Mouse (Mus musculus) liver, embryonic 16.5 days (tissue): ENCODE results near the gene Wdr95. TPM values are rescaled to one million over a fixed set of nuclear protein-coding genes. Genes with fewer than 3 reads are reported as not detected.

Source experiments
- ATAC-seq: fragments of 200-750 bp; cut with Nextera tagmentation; 2 replicates; pipeline ENCODE4 v1.8.0; 2017; ENCODE audit warnings: low read depth, mild to moderate bottlenecking, moderate number of reproducible peaks, moderate library complexity
- H3K27ac ChIP-seq: fragments of 300-500 bp; sonication (generic); 2 replicates; pipeline ENCODE4 v1.5.1; 2014; ENCODE audit warnings: mild to moderate bottlenecking, low read length
- H3K27me3 ChIP-seq: fragments of 300-500 bp; sonication (generic); 2 replicates; pipeline ENCODE4 v1.6.1; 2014; ENCODE audit warnings: low read depth, low read length, mixed read lengths; ENCODE audit not compliant: control insufficient read depth, insufficient read depth
- H3K36me3 ChIP-seq: fragments of 300-500 bp; sonication (generic); 2 replicates; pipeline ENCODE4 v1.6.1; 2014; ENCODE audit warnings: mild to moderate bottlenecking; ENCODE audit not compliant: control insufficient read depth, insufficient read depth
- H3K4me1 ChIP-seq: fragments of 300-500 bp; sonication (generic); 2 replicates; pipeline ENCODE4 v1.6.1; 2014; ENCODE audit warnings: low read depth, low read length, mixed read lengths; ENCODE audit not compliant: control insufficient read depth
- H3K4me2 ChIP-seq: fragments of 300-500 bp; sonication (generic); 2 replicates; pipeline ENCODE4 v1.6.1; 2014; ENCODE audit warnings: low read depth, low read length, mixed read lengths
- H3K4me3 ChIP-seq: fragments of 300-500 bp; sonication (generic); 2 replicates; pipeline ENCODE4 v1.5.1; 2014; ENCODE audit warnings: low read depth, mild to moderate bottlenecking, low read length
- H3K9ac ChIP-seq: fragments of 300-500 bp; sonication (generic); 2 replicates; pipeline ENCODE4 v1.6.1; 2014; ENCODE audit warnings: low read depth, low read length
- H3K9me3 ChIP-seq: fragments of 300-500 bp; sonication (generic); replicated peaks from 2 replicates; pipeline ENCODE4 v1.6.1; 2016; ENCODE audit warnings: low read length; ENCODE audit not compliant: control insufficient read depth
- WGBS: fragments of 180-500 bp; shearing (Covaris S2); extraction: QIAGEN DNeasy Blood & Tissue Kit; methylation state at CpG from one replicate; pipeline ENCODE4 v1.1.7; 2014; ENCODE audit not compliant: insufficient replicate concordance; 5-methylcytosine and 5-hydroxymethylcytosine counted together
- polyA plus RNA-seq: library from polyadenylated mRNA; unstranded; fragments of >200 nt; fragmentation: Nextera tagmentation; extraction: Ambion mirVana; gene quantifications from 2 replicates; pipeline ENCODE4 v1.2.1, GENCODE M21; 2015

The Wdr95 gene
- not detected in 2 replicates for polyA plus RNA-seq

DNA sequence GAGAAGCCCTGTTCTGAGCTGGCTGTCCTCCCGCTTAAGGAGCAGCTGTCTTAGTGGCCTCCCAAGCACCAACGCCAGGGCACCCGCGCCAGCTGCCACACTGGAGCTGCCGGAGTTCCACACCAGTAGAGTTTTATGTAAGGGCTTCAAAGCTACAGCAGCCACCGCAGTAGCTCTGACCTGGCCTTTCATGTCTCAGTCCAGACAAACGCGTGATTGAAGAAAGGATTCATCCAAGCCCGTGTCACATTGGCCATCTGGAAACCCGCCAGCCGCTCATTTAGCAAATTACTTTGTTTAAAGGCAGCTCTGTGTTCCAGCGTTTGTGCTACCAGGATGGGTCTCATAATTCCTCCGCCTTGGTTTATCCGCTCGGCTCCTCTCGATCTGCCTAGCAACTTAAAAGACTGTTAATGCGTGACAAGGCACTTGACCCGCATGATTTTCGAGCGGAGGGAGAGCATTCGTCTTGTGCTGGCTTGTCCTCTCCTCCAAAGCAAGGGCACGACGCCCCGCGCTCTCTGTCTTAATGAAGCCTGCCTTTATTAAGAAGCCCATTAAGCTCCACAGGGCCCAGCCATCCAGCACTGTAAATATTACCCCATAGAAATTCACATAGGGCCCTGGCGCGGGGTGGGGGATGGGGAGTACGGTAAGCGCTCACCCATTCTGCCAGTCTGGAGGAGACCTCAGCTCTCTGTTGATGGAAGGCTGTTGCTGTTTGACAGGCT, at the start of gene Wdr95:
TSS of gene Wdr95 (plus strand) at position 681 of the 731 bp plus-strand sequence.
- Histone ChIP-seq H3K27ac (no peak within 1 kb of the TSS), H3K4me3 (no peak within 1 kb of the TSS), H3K4me2 (no peak within 1 kb of the TSS), H3K9ac (no peak within 1 kb of the TSS), H3K36me3 (no peaks in the 10 kb centered on the region), H3K9me3 (no peaks in the 10 kb centered on the region), H3K4me1 (no peaks in the 10 kb centered on the region), H3K27me3 (no peaks in the 10 kb centered on the region)
- 56% methylated on average over 29 of the region's 29 CpGs for WGBS
- no peak for ATAC-seq

DNA sequence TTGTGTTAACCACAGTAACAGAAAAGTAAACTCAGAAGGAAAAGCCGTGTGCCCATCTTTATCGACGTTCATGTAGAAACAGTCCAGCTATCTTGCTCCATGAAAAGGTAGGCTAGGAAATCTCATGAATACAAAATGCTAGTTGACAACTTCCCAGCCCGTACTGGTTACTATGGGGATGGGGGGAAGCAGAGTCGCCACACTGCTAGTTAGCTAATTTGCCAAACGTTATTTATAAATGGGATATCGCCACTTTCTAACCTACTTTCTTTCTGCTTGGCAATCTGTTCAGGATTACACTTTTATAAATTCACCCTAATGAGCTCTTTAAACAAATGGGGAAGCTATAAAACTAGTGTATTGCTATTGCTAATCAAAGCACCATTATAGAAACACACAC, 46.6 kb upstream of the Wdr95 start:
- H3K27me3 ChIP-seq, result no peaks in the 10 kb centered on the region
- 77% methylated on average over 7 of the region's 7 CpGs for WGBS

DNA sequence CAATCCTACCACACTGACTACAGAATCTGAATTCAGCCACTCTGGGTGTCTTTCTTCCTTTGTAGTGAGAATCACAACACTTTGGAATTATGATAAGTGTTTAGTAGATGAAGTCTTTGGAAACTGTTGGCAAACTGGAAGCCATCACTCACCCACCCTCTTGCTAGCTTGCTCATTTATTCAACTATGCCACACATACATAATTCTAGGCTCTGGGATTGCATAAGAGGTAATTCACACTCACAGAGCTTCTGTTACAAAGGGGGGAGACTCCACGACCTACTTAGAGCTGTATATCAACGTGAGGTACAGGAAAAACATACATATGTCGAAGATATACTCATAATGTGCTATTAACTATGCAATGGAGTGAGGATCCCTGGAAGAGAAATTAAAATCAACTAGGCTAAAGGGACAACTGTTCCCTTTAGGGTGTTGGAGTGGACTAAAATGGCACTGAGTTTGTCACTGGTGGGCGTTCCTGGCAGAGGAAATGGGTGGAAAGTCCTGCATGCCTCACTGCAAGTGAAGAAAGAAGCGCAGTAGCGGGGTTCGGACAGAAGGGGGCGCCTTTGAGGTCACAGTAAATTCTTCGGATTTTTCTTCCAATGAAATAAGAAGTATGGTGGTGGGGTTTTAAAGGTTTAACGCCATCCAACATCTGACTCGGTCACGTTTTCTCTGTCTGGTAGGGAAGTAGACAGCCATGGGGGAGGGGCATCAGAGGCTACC, 45.0 kb upstream of the Wdr95 start:
- no peak for ATAC-seq
- 46% methylated on average over 12 of the region's 12 CpGs for WGBS
- Histone ChIP-seq H3K36me3 (no peaks in the 10 kb centered on the region), H3K9me3 (no peaks in the 10 kb centered on the region), H3K27ac (no peak overlapping the region), H3K27me3 (no peaks in the 10 kb centered on the region), H3K4me1 (no peaks in the 10 kb centered on the region), H3K4me3 (no peak overlapping the region), H3K9ac (no peak overlapping the region), H3K4me2 (no peak overlapping the region)

More for the DNA sequence above, 46.6 kb upstream of the Wdr95 start:
- Histone ChIP-seq H3K4me3 (no peak overlapping the region), H3K36me3 (no peaks in the 10 kb centered on the region), H3K9ac (no peak overlapping the region), H3K4me2 (no peak overlapping the region), H3K27ac (no peak overlapping the region), H3K4me1 (no peaks in the 10 kb centered on the region), H3K9me3 (no peaks in the 10 kb centered on the region)
- ATAC-seq, result no peak

DNA sequence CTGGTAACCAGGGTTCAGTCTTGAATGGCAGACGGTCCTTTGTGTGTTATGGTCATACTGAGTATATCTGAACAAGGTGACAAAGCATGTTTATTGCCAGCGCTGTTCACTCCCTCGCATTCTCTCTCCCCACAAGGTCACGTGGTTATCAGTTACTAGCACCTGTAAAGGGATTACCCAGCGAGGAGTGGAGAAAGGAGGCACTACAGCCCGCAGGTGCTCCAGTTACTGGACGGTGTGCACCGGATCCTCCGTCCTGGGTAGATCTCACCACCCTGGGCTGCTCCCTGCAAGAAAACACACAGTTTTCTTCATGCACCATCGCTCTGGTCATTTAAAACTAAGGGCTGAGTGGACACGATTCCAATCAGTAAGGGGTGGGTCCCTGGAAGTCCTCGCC, 44.2 kb upstream of the Wdr95 start:
- Histone ChIP-seq H3K4me3 (no peak overlapping the region), H3K4me1 (no peaks in the 10 kb centered on the region), H3K27me3 (no peaks in the 10 kb centered on the region), H3K9ac (no peak overlapping the region), H3K36me3 (no peaks in the 10 kb centered on the region), H3K4me2 (no peak overlapping the region), H3K9me3 (no peaks in the 10 kb centered on the region), H3K27ac (no peak overlapping the region)
- ATAC-seq, result no peak
- WGBS, result 47% methylated on average over 12 of the region's 12 CpGs

DNA sequence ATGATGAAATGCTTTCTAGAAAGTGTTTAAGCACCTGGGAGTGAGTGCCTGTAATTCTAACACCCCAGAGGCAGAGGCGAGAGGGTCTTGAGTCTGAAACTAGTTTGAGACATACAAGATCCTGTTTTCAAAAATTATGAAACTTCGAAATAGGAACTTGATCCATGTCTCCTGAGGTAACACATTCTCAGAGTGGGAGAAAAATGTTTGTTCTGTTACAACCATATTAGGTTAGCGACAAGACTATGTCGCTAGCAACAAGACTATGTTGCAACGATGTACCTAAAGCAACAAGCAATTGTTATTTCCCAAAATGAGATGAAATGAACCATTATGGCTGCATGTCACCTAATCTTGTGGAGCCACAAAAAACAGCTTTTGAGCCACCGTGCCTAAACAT, 43.0 kb upstream of the Wdr95 start:
- no peaks in the 10 kb centered on the region for H3K27me3 ChIP-seq
- H3K9ac ChIP-seq, result no peak overlapping the region
- ATAC-seq, result no peak
- no peak overlapping the region for H3K27ac ChIP-seq
- H3K36me3 ChIP-seq, result no peaks in the 10 kb centered on the region
- no peak overlapping the region for H3K4me2 ChIP-seq
- no peak overlapping the region for H3K4me3 ChIP-seq
- H3K4me1 ChIP-seq, result no peaks in the 10 kb centered on the region
- H3K9me3 ChIP-seq, result no peaks in the 10 kb centered on the region
- WGBS, result 76% methylated on average over 6 of the region's 6 CpGs

DNA sequence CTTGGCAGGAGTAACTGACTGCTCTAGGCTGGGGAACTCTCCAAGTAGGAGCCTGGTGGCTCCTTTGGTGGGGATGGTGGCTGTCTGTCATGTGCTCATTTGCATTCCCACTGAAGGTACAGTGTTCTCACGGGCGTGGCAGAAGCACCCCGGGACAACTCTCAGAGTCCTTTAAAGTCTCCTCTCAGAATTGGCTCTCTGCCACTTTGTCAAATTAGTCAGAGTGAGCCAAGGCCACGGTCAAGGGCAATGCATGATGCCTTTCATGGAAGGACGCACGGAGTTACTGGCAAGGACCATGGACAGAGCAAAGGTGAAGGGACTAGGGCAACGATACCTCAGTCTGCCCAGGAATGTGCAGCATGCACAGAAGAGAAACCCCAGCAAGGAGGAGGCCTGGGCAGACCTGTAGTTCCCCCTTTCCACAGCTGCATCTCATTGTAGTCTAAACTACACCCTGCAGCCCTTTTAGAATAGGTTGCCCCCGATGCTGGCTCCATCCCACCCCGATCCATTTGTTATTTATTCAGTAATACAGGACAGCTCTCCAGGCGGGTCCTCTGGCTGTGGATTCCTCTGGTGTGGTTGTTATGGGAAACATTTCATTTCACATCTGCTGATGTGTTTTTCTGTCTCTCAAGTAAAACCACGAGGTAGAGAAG, 40.0 kb upstream of the Wdr95 start:
- no peak overlapping the region for H3K9ac ChIP-seq
- H3K27me3 ChIP-seq, result no peaks in the 10 kb centered on the region
- H3K4me2 ChIP-seq, result no peak overlapping the region
- H3K4me1 ChIP-seq, result no peaks in the 10 kb centered on the region
- H3K27ac ChIP-seq, result no peak overlapping the region
- H3K36me3 ChIP-seq, result no peaks in the 10 kb centered on the region
- H3K9me3 ChIP-seq, result no peaks in the 10 kb centered on the region
- WGBS, result 39% methylated on average over 11 of the region's 11 CpGs
- ATAC-seq, result no peak
- no peak overlapping the region for H3K4me3 ChIP-seq

DNA sequence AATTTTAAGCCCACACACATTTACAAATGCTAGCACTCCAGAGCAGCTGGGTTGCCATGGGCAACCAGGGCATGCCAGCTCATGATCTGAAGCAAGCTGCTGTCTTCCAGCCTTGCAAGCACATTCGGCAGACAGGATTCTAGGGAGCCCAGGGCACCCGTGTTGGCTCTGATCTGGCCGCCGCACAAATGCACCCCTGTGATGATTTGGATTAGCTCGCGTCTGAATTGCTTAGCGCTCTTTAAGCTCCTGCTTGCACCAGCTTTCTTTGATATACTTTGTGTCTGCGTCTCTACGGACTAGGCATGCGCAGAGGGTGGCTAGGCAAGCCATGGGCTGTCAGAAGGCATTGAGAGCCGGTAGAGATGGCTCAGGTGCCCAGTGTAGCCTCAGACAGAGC, 39.3 kb upstream of the Wdr95 start:
- Histone ChIP-seq H3K36me3 (no peaks in the 10 kb centered on the region), H3K9ac (no peak overlapping the region), H3K4me2 (no peak overlapping the region), H3K9me3 (no peaks in the 10 kb centered on the region), H3K4me3 (no peak overlapping the region), H3K4me1 (no peaks in the 10 kb centered on the region), H3K27ac (no peak overlapping the region), H3K27me3 (no peaks in the 10 kb centered on the region)
- WGBS, result 70% methylated on average over 11 of the region's 11 CpGs
- ATAC-seq, result no peak

DNA sequence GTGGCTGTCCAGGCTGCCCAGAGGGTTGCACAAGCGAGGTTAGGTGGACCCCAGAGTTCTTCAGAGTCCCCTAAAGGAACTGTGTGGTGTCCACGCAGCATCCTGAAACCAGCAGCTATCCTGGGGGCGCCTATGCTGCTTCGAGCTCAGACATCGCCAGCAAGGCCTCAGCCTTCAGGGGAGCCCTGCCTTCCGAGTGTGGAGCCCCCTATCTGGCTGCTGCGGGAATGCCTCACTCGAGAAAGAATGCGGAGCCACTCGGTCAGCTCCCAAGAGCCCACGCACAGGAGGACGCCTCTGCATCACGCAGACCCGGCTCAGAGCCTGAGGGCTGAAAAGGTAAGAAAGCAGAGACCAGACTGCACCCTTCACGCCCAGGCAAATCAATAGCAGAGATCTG, 38.2 kb upstream of the Wdr95 start:
- Histone ChIP-seq H3K4me3 (no peak overlapping the region), H3K4me2 (no peak overlapping the region), H3K27me3 (no peaks in the 10 kb centered on the region), H3K36me3 (no peaks in the 10 kb centered on the region), H3K9me3 (no peaks in the 10 kb centered on the region), H3K9ac (no peak overlapping the region), H3K27ac (no peak overlapping the region), H3K4me1 (no peaks in the 10 kb centered on the region)
- no peak for ATAC-seq
- WGBS, result 66% methylated on average over 15 of the region's 15 CpGs

DNA sequence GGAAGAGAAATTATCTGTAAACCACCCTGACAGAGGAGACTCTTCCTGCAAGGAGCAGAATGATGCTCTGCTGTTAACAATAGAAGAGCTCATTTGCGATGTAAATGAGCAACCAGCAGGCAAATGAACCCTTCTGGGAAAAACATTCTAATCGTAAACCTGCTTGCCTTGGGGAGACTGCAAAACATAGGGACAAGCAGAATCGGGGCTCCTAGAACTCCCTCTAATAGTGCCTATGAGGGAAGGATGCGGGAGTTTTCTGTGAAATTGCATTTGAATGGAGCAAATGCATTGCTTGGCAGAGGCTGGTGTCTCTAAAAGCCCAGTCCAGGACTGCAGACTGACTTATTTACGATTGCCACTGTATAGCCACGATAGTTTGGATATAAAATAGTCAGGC, 32.8 kb upstream of the Wdr95 start:
- H3K4me2 ChIP-seq, result no peak overlapping the region
- no peak overlapping the region for H3K27ac ChIP-seq
- no peaks in the 10 kb centered on the region for H3K27me3 ChIP-seq
- H3K4me1 ChIP-seq, result no peaks in the 10 kb centered on the region
- no peak overlapping the region for H3K9ac ChIP-seq
- no peak for ATAC-seq
- H3K36me3 ChIP-seq, result no peaks in the 10 kb centered on the region
- H3K9me3 ChIP-seq, result no peaks in the 10 kb centered on the region
- 42% methylated on average over 6 of the region's 6 CpGs for WGBS
- no peak overlapping the region for H3K4me3 ChIP-seq
